Mouse (Mus musculus): ENCODE results near the gene Dlx5. TPM values are rescaled to one million over a fixed set of nuclear protein-coding genes. Genes with fewer than 3 reads are reported as not detected.

Dlx5 gene
- total and polyA plus RNA-seq, 3 experiments, result not detected

GRCm38 (mm10) chr6:6882266-6882797 is 447 bp upstream of the Dlx5 start:
- Histone ChIP-seq H3K27me3 (ENCODE audit: control insufficient read depth in 1 of 2, insufficient read depth in 2 of 2, low read length in 2 of 2) (no peaks in the 10 kb centered on the region), H3K36me3 (ENCODE audit: control insufficient read depth in 1 of 2, insufficient read depth in 2 of 2, low read length in 2 of 2) (no peaks in the 10 kb centered on the region), H3K4me1 (ENCODE audit: control insufficient read depth in 1 of 2, insufficient read depth in 2 of 2, low read length in 2 of 2) (no peaks in the 10 kb centered on the region), H3K27ac (ENCODE audit: control insufficient read depth, low read depth, low read length) (no peak overlapping the region), H3K79me2 (ENCODE audit: control insufficient read depth, insufficient read depth, low read length, poor library complexity) (no peaks in the 10 kb centered on the region), H3K4me3 (ENCODE audit: control insufficient read depth in 1 of 2, insufficient read depth in 1 of 2, low read depth in 2 of 2, low read length in 2 of 2) (no peak overlapping the region), H3K9ac (ENCODE audit: control insufficient read depth, low read depth, low read length, poor library complexity, severe bottlenecking) (no peak overlapping the region), H3K9me3 (replicated peaks; ENCODE audit: insufficient read depth, low read length) (no peaks in the 10 kb centered on the region)
- DNase-seq (ENCODE audit: low read depth, low spot score), result no peak
- no peak for TF ChIP-seq ZKSCAN1 (IDR thresholded peaks at IDR 0.05; ENCODE audit: low read depth, low read length)
- no peak for TF ChIP-seq MYB (IDR thresholded peaks at IDR 0.05; ENCODE audit: low read depth, low read length)
- TF ChIP-seq ETS1 (IDR thresholded peaks at IDR 0.05; ENCODE audit: low read depth, low read length), result no peak
- no peak for TF ChIP-seq SMC3 (IDR thresholded peaks at IDR 0.05; ENCODE audit: low read depth, low read length)
- TF ChIP-seq MXI1 (IDR thresholded peaks at IDR 0.05; ENCODE audit: low read depth, low read length), result no peak
- no peak for TF ChIP-seq ZNF384 (IDR thresholded peaks at IDR 0.05; ENCODE audit: low read depth, low read length)

- Histone ChIP-seq H3K4me3 (ENCODE audit: control insufficient read depth in 1 of 2, insufficient read depth in 1 of 2, low read depth in 2 of 2, low read length in 2 of 2) (no peak overlapping the region), H3K27ac (ENCODE audit: control insufficient read depth, low read depth, low read length) (no peak overlapping the region), H3K4me1 (ENCODE audit: control insufficient read depth in 1 of 2, insufficient read depth in 2 of 2, low read length in 2 of 2) (no peaks in the 10 kb centered on the region)
Measured at GRCm38 (mm10) chr6:6881115-6881637, 709 bp downstream of the Dlx5 start.

GRCm38 (mm10) chr6:6880361-6881114 is 1.3 kb downstream of the Dlx5 start:
- Histone ChIP-seq H3K27me3 (ENCODE audit: control insufficient read depth in 1 of 2, insufficient read depth in 2 of 2, low read length in 2 of 2) (no peaks in the 10 kb centered on the region), H3K27ac (ENCODE audit: control insufficient read depth, low read depth, low read length) (no peak overlapping the region), H3K4me1 (ENCODE audit: control insufficient read depth in 1 of 2, insufficient read depth in 2 of 2, low read length in 2 of 2) (no peaks in the 10 kb centered on the region), H3K9me3 (replicated peaks; ENCODE audit: insufficient read depth, low read length) (no peaks in the 10 kb centered on the region), H3K4me3 (ENCODE audit: control insufficient read depth in 1 of 2, insufficient read depth in 1 of 2, low read depth in 2 of 2, low read length in 2 of 2) (no peak overlapping the region), H3K9ac (ENCODE audit: control insufficient read depth, low read depth, low read length, poor library complexity, severe bottlenecking) (no peak overlapping the region), H3K36me3 (ENCODE audit: control insufficient read depth in 1 of 2, insufficient read depth in 2 of 2, low read length in 2 of 2) (no peaks in the 10 kb centered on the region), H3K79me2 (ENCODE audit: control insufficient read depth, insufficient read depth, low read length, poor library complexity) (no peaks in the 10 kb centered on the region)
- TF ChIP-seq BHLHE40 (IDR thresholded peaks at IDR 0.05; ENCODE audit: borderline replicate concordance, low read depth, low read length) (no peak), MAFK (IDR thresholded peaks at IDR 0.05; ENCODE audit: borderline replicate concordance, low read depth, low read length) (no peak), E2F4 (IDR thresholded peaks at IDR 0.05; ENCODE audit: borderline replicate concordance, low read depth, low read length) (no peak), JUND (IDR thresholded peaks at IDR 0.05; ENCODE audit: low read depth, low read length) (no peak), USF1 (IDR thresholded peaks at IDR 0.05; ENCODE audit: low read depth, low read length) (no peak), ETS1 (IDR thresholded peaks at IDR 0.05; ENCODE audit: low read depth, low read length) (no peak), MEF2A (IDR thresholded peaks at IDR 0.05; ENCODE audit: extremely low read depth, insufficient replicate concordance, low read depth, low read length, poor library complexity, severe bottlenecking) (no peak), HCFC1 (IDR thresholded peaks at IDR 0.05; ENCODE audit: low read depth, low read length) (no peak), POLR2AphosphoS2 (IDR thresholded peaks at IDR 0.05; ENCODE audit: low read length) (no peak), EP300 (IDR thresholded peaks at IDR 0.05; ENCODE audit: low read depth in 1 of 2, low read length in 2 of 2) (no peak), SIN3A (IDR thresholded peaks at IDR 0.05; ENCODE audit: low read length) (no peak), TAL1 (IDR thresholded peaks at IDR 0.05; ENCODE audit: low read length) (no peak)
- no peak for DNase-seq (ENCODE audit: low read depth, low spot score)

More at GRCm38 (mm10) chr6:6881115-6881637, 709 bp downstream of the Dlx5 start:
- Histone ChIP-seq H3K9ac (ENCODE audit: control insufficient read depth, low read depth, low read length, poor library complexity, severe bottlenecking) (no peak overlapping the region), H3K79me2 (ENCODE audit: control insufficient read depth, insufficient read depth, low read length, poor library complexity) (no peaks in the 10 kb centered on the region), H3K36me3 (ENCODE audit: control insufficient read depth in 1 of 2, insufficient read depth in 2 of 2, low read length in 2 of 2) (no peaks in the 10 kb centered on the region), H3K9me3 (replicated peaks; ENCODE audit: insufficient read depth, low read length) (no peaks in the 10 kb centered on the region), H3K27me3 (ENCODE audit: control insufficient read depth in 1 of 2, insufficient read depth in 2 of 2, low read length in 2 of 2) (no peaks in the 10 kb centered on the region)
- DNase-seq (ENCODE audit: low read depth, low spot score), result no peak
- TF ChIP-seq ZMIZ1 (IDR thresholded peaks at IDR 0.05; ENCODE audit: low read depth, low read length) (no peak), MAZ (IDR thresholded peaks at IDR 0.05; ENCODE audit: low read depth, low read length) (no peak), MYB (IDR thresholded peaks at IDR 0.05; ENCODE audit: low read depth, low read length) (no peak), NELFE (IDR thresholded peaks at IDR 0.05; ENCODE audit: low read depth, low read length) (no peak), UBTF (IDR thresholded peaks at IDR 0.05; ENCODE audit: borderline replicate concordance, insufficient read depth, low read depth, low read length) (no peak), RAD21 (IDR thresholded peaks at IDR 0.05; ENCODE audit: low read depth, low read length) (no peak), MYC (IDR thresholded peaks at IDR 0.05; ENCODE audit: low read depth, low read length) (no peak), TBP (IDR thresholded peaks at IDR 0.05; ENCODE audit: low read depth, low read length) (no peak), GATA1 (IDR thresholded peaks at IDR 0.05; ENCODE audit: low read depth, low read length) (no peak), KAT2A (conservative IDR thresholded peaks at IDR 0.05; ENCODE audit: low read depth, low read length) (no peak), NRF1 (IDR thresholded peaks at IDR 0.05; ENCODE audit: insufficient read depth, low read depth, low read length, poor library complexity, severe bottlenecking) (no peak), BHLHE40 (IDR thresholded peaks at IDR 0.05; ENCODE audit: borderline replicate concordance, low read depth, low read length) (no peak), CTCF (IDR thresholded peaks at IDR 0.05 in 2 of 3, conservative IDR thresholded peaks at IDR 0.05 in 1 of 3; ENCODE audit: control insufficient read depth in 1 of 3, insufficient read depth in 1 of 3, low read depth in 2 of 3, low read length in 3 of 3, poor library complexity in 1 of 3, severe bottlenecking in 1 of 3) (no peak), USF1 (IDR thresholded peaks at IDR 0.05; ENCODE audit: low read depth, low read length) (no peak), RCOR1 (IDR thresholded peaks at IDR 0.05; ENCODE audit: low read depth, low read length) (no peak), ZC3H11A (IDR thresholded peaks at IDR 0.05; ENCODE audit: low read depth, low read length) (no peak)

Data from MEL (cell line).